Mouse (Mus musculus) frontal cortex, adult (tissue): ENCODE measurements at regions not wholly inside any gene's neighbourhood (a gene's known extent, or its start where the extent isn't known, plus 50 kb on each side); places are given as distances from the start of the nearest gene placed in this dataset.

ENCODE experiments used
- ATAC-seq: cut with Nextera tagmentation; 2 replicates; pipeline ENCODE4 v1.9.2; 2017; ENCODE audit warnings: mild to moderate bottlenecking, moderate library complexity, mixed read lengths; ENCODE audit not compliant: low TSS enrichment

- no peak for ATAC-seq
These were observed 557.2 kb upstream of the Cntnap5a start for GRCm38 (mm10) chr1:115127337-115127736.

GRCm38 (mm10) chr1:115134298-115134697 is 550.3 kb upstream of the Cntnap5a start:
- ATAC-seq, result 0 out of 2 replicates have a peak, but pooled peaks have one; percentile 34

- ATAC-seq, result peak; percentile 96
These were observed 540.0 kb upstream of the Cntnap5a start for GRCm38 (mm10) chr1:115144568-115144967.
